Mouse (Mus musculus): Measurements from ENCODE around the gene Klhl32.
A peak's percentile ranks its signal among the peaks of the same experiment; 100 is the strongest.

Klhl32 gene

DNA sequence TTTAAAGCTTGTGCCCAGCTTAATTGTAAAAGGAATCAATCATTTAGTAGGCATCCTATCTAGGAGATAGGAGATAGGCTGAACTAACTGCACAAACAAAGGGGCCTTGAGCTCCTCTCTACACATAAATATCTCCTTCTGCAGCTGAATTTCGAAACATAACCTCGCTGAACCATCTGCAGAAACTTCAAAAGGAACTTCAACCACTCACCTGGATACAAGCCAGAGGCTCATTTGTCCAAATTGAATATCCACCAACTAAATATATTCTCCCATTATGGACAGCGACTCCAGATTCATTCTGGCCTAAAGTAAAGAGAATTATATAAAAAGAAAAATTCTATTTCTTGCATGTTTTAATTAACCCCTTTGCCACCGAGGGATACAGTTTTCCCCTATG lies 224.2 kb downstream of the Klhl32 start:
- DNase-seq: no peak

DNA sequence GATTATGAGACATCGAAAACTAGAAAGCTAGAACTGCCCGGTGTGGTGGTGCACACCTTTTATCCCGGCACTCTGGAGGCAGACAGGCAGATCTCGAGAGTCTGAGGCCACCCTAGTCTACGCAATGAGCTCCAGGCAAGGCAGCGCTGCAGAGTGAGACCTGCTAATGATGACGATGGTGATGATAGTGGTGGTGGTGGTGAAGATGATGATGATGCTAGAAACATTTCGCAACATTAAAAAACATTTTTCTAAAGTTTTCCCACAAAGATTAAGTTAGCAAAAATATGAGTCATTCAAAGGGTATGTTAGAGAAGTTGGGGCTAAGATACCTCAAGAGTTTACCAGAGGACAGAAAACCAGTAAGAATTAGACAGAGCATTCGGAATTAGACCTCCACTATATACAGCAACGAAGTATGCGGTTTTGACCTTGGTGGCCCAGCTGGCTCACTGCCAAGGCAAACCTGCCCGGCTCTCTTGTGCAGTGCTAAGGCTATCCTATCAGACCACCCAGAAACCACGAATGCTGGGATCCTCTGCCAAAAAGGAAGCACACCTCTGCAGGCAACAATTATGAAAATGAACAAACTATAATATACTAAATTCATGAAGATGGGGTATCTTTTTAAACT lies 224.9 kb downstream of the Klhl32 start:
- no peak for DNase-seq

DNA sequence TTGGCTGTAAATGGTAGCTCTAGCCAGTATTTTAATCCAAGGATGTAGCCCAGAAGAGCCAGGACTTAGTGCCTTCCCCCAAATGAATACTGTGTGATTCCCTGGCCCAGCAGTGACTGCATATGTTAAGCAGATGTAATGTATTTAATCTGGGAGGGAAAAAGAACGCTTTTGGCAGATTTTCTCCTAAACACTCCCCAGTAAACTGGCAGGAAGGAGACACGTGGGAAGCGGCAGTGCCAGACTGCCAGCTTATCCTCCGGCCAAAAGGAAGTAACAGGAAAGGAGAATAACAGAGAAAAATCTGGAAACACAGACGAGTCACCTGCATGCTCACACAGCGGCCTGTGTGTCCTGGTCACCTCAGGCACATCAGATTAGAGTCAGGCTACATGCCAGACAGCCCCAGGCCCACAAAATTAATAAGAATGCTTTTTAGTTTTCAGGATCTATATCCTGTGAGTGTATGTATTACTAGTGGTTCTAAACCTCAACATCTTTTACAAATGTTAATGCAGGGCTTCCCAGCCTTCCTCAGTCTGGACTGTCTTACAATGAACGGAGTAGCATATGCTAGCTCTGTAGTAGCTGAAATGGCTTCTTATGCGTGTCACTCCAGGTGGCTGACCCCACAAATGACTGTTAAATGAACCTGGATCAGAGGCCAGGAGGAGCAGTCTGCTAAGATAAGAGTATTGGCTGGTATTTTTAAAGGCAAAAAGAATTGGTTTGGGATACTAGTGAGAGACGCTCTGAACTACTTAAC lies 229.3 kb downstream of the Klhl32 start:
- DNase-seq: no peak

DNA sequence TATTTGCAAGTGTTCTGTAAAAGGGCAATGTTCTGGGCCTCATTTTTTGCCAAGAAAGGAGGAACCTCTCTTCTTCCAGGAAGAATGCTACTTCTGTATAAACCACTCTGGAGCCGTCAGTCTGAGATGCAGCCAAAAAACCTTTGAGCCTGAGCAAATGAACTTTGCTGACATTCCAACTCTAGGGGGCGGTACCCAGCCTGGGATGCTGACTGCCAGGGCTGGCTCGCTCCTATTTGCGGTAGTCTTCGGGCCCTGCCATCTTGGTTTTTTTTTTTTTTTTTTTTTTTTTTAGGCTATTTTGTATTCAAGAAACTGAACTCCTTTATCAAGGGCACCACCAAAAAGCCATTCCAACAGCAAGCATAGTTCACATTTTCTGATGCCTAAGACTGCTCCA lies 230.5 kb downstream of the Klhl32 start:
- DNase-seq: no peak

DNA sequence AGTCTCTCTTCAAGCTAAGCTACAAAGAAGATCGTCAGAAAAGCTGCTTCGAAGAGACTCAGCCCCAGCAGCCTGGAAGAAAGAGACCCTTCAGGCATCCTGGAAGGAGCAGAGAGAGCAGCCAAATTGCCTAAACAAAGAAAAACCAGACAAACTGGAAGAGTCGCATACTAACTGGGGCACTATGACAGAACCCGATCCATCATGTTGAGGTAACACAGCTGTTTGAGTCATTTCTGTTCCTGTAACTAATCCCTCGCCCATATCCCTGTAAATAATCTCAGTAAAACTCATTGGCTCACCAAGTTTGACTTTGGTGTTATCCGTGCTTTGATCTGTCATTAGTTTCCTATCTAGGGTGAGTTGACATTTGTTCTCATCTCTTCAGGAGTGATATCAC lies 230.9 kb downstream of the Klhl32 start:
- DNase-seq: no peak

DNA sequence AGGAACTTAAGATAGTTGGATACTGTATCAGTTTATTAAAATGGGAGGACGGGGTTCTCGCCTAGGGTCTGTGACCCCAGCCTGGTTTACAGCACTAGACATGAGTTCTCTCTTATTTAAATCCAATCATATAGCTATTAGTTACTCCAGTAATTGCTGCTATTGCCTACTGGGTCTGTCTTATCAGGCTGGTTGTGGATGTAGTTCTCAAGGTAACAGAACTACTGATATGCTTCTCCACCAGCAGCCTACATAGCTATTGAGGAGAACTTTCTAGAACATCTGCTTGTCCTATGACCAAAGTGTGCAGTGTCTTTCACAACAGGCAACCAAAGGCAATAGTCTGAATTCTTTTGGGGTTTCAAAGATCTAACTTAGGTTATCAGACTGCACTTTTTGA lies 241.4 kb downstream of the Klhl32 start:
- DNase-seq: no peak

DNA sequence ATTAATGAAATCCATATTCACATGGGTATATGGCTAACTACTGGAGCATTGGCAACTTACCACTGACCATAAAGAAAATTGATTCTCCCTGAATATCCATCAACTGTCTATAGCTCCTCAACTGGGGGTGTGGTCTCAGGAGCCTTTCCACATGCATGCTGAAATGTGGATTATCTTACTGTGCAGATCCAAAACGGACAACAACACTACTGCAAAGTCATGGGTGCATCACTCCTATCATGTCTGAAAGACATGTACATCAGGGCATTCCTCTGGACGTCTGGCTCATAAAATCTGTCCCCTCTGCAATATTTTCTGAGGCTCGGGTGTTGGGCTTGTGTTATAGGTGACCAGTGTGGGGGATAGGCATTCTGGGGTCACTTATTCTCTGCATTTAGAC lies 241.8 kb downstream of the Klhl32 start:
- DNase-seq: no peak

DNA sequence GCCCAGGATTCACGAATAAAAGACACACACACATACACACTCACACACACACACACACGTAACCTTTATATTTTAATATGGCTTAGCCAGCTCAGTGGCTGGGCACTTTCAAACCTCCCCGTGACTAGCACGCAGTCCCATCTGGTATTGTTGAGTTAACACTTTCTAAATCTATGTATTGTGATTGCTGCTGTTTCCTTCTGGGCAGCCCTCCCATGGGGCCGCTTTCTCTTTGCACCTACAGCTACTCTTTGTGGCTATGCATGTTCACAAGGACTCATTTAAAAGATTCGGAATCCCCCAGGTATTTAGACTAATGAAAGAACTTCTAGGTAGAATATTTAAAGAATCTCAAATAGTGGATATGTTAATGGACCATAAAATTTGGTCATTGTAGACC lies 249.2 kb downstream of the Klhl32 start:
- DNase-seq: no peak

DNA sequence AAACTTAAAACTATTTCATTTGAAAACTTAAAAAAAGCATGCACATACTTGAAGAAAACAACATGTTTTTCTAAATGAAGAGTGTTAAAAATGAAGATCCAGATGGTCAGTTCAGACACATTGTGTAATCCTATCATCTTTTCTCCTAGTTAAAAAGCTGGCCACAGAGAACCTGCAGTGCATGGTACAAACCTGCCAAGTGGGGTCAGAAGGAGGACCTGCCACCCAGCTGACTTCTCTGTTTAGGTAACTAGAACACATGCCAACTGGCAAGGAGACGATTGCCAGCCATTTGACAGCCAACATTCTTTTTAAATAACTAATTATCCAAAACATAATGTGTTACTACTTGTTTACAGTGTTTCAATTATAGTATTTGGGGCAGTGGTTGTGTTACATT lies 252.3 kb downstream of the Klhl32 start:
- no peak for DNase-seq

DNA sequence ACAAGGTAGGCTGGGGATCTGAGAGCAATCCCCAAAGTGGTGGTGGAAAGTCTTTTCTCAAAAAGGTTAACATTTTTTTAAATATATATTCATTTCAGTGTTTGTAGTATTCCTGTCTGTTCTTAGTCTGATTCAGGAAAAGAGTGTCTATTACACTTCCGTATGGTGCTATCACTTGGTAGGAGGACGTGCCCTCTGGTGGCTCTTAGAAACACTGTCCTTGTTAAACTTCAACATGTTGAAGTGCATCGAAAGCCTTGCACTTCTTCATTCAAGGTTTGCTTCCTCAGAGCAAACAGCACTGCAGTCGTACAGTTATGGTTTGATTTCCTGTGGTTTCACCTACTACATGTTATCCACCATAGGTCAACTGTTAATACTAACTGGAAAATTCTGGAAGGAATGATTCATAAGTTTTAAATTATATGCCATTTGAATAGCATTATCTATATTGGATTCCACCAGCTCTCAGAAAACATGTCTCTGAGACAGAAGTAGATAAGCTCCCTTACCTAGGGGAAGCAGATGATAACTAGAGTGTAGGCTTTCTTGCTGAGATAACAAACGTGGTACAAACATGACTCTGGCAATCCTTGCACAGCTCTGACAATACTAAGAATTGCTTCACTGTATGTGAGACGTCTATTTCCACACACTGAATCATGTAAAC lies 253.8 kb downstream of the Klhl32 start:
- no peak for DNase-seq

DNA sequence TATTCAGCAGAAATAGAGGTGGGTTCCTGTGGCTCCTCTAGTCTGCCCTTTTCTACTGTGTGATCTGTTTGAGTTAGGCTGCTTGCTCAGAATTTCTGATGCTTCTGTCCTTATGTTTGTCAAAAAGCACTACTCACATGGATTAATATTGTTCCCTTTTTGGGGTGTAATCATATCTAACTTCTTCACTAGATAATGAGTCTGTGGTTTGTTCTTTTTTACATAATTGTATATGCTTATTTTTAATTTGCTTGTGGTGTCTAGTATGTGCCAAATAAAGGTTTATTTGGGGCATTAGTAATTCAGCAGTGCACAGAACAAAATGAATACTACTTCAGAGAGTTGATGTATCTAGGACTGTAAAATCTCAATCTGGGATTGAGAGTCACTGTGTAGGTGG lies 256.1 kb downstream of the Klhl32 start:
- no peak for DNase-seq

DNA sequence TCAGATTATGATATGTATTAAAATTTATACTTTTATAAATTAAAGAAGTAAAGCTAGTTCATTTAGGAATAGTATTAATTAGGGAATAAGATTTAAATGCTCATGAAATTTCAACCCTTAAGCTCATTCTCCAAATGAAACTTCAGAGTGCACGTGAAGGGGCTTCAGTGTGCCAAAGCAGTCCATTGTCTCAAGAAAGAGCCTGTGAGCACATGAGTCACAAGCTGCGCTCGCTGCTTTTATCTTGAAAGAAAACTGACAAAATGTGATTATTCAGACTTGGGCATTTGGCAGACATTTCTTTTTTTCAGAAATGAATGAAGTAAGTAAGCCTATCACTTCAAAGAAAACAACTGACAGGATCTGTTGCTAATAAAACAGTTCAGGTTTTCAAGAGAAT lies 266.9 kb downstream of the Klhl32 start:
- no peak for DNase-seq

DNA sequence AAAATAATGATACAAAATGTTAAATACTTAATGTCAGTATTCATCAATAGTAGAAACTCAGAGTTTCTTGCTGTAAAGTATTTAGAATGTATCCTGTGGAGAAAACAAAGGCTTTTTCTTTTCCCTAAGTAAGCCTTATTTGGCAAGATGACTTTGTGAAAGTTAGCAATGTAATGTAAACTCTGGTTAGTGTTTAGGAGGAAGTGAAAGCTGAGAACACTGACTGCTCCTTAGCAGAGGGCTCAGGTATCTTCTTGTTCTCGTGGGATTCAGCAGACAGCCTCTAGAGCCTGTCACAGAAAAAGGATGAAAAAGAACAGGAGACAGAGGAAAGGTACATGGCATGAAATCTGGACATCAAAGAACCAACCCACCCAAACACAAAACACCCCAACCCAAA lies 268.6 kb downstream of the Klhl32 start:
- DNase-seq: no peak

DNA sequence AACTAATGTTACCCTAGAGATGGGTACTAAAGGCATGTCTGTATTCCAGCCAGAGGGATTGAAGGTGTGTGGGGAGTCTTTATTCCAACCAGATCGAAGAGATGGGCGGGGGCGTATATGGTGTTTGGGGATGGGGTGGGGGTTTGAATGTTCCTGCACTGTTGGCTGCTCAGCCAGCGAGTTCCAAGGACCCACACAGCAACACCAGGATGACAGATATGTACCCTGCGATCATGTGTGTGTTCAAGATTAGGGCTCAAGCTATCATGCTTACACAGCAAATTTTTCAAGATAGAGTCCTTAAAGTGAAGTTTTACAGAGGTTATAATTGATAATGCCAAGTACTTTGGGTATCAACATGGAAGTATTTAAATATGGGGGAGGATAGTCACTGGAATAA lies 273.3 kb downstream of the Klhl32 start:
- no peak for DNase-seq

DNA sequence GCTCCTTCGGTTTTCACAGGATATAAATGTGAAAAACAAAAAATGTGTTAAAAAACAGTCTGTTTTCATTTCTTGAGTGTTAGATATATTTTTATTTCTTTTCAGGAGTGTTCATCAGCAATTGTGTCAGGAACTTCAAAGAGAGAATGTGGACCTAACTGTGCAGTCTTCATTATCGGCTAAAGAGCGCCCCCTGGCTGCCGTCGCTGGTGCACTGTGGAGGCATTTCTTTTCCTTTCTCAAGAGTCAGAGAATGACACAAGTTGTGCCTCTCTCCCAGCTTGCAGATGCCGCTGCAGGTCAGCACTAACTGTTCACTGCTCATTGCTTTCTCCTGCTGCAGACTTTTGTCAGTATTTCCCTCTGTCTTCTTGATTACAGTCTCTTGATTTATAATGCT lies 276.6 kb downstream of the Klhl32 start:
- peak; percentile 89 for DNase-seq

DNA sequence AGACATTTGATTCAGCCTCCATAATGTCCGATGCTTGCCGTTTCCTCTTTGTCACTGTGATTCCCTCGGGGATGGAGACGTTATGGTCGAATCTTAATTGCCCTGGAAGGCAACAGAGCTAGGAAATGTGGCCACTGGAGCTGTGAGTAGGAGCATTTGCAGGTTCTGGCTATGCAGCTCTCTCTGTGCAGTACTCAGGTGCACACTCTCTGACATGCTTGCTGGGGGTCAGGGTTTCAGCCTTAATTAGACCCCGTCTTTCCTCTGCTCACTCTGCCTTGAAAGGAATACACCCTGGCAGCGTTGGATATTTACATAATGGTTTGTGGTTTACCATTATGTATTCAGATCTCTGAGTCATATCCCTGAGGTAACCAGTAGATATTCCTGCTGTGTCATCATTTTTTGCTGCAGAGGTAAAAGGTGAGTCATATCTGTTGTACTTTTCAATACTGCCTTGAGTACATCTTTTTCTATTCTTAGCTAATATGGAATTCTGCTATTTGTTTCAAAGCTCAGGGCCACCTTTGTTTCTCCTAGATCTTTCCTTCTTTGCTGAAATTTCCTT lies 281.9 kb downstream of the Klhl32 start:
- no peak for DNase-seq

DNA sequence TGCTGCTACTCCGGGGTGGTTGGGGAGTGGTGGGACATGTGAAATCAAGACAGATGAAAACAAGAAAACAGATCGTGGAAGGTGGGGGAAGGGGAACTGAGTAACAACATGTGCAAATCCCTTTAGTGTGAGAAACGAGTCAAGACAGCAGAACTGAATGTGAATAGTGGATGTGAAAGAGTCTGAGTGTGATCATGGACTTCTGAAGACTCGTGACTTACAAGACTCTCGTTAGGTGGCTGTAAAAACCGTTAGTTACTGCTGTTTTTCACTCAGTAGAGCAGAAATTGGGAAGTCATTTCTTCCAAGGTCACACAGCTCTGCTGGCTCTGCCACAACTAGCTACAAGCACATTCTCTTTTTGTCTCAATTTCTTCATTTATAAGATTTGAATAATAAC lies 282.9 kb downstream of the Klhl32 start:
- no peak for DNase-seq

Data from thymus, postnatal 4 days (tissue).